Mouse (Mus musculus) mesoderm, embryonic 11.5 days (tissue): ENCODE measurements around the gene Syt1.

Experiments used
- DNase-seq: peaks from one replicate; pipeline ENCODE4 v3.0.0-alpha.2; 2012; ENCODE audit warnings: low read depth, low spot score

The Syt1 gene

DNA sequence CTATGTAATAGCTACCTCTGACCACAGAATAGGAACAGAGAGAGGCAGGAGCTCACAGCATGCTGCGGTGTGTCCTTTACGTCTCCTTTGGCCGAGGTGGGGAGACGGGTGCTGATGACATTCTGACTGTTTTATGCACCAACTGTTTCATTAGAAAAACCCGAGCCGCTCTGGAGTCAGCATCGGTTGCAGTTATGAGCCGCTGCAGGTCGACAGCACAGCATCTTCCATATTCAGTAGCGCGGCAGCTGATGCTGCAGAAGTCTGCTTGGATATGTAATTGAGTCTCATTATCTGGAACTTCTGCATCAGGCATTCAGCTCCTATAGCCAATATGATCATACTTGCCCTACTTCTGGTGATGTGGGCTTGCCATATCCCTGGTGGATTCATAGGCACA, 485.3 kb downstream of the Syt1 start:
- no peak for DNase-seq

DNA sequence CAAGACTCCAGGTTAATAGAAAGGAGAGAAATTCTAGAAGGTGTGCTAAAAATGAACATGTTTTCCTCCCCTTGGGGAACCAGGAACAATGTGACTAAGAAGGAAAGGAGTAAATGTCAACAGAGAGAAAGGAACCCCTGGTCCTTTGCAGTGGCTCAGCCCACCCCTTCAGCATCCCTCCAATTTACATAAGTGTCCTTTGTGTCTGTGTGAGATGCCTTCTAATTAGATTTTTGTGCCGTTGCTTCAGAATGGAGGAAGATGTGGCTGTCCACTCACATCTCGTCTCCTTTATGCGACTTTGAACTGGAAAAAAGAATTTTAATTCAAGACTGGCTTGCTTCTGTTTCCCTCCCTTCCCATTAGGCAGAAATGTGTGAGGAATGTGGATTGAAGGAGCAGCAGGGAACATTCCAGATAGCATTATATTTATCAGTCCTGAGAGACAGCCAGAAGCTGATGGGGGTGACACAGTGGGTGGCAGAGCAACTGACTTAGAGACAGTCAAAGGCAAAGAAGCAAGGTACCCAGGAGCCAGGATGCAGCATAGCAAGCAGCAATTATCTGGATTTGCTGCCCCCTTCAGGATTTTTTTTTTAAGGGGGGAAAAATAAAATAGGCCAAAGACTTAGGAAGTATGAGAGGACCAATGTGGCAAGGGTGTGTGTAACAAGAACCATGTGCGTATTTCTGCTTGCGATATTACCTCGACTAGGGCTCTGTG, 486.3 kb downstream of the Syt1 start:
- peak; percentile 48 for DNase-seq

- no peak for DNase-seq
Measured at GRCm38 (mm10) chr10:108519156-108519555, 491.6 kb downstream of the Syt1 start.

DNA sequence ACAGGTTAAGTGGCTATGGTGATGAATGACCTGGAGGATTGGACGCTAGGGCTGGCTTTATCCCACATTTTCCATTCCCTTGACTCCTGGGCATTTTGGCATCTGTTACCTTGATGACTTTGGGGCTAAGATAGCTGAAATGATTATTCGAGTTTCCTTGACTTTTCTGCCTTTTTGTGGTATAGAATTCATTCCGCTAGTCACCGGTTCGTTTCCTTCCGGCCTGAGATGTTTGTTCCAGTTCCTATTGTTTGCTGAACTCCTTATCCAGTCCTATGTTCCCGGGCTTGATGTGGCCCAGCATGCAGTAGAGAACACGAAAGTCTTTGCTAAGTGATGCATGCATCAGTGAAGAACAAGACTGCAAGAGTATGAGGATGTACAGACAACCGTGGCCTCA, 493.7 kb downstream of the Syt1 start:
- DNase-seq: no peak

- DNase-seq: no peak
Measured at GRCm38 (mm10) chr10:108514671-108515070, 496.1 kb downstream of the Syt1 start.

- no peak for DNase-seq
Measured at GRCm38 (mm10) chr10:108509579-108509978, 501.2 kb downstream of the Syt1 start.

DNA sequence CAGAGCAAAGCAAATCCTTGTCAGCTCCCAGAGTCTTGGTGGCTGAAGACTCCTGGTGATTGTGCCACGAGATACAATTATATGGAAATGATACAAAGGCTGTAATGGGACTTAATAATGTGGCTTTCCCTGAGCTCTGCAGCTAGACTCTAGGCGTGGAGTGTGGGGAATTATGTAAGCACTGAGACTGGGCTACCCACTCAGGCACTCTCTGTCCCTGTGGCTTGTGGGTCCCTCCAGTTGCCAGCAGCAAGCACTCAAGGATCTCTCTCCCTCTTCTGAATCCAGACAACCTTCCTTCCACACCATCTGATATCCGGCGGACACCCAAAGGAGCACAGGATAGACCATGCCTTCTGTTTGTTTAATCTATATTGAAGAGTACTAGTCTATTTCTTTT, 503.9 kb downstream of the Syt1 start:
- DNase-seq: no peak

GRCm38 (mm10) chr10:108504925-108505324, 505.9 kb downstream of the Syt1 start:
- DNase-seq: no peak

DNA sequence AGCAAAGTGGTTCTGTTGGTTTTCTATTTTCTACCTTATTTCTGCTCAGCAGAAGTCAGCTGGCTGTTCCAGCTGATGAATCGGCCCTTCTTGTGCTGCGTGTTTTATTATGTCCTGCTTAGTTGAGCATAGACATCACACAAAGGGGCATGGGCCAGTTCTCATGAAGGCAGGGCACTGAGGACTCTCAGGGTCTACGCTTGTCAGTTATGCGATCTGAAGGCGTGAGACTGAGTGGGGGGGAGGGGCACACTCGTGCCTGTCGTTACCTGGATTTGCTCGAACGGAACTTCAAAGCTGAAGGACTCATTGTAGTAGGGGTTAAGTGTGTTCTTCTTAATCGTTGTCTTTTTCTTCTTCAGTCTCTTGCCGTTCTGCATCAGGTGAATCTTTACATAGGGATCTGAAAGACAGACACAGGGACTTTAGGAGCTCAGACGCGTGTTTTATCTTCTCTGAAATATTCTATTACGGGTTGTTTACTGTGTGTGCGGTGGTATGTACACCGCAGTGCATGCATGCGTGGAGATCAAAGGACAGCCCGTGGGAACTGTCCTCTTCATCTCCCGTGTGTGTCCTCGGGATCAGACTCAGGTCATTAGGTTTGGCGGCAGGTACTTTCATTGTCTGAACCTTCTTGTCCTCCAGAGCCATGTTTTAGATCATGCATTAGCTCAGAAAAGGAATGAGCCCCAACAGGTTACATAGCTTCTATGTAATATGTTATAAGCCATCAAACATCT, 506.5 kb downstream of the Syt1 start:
- no peak for DNase-seq

DNA sequence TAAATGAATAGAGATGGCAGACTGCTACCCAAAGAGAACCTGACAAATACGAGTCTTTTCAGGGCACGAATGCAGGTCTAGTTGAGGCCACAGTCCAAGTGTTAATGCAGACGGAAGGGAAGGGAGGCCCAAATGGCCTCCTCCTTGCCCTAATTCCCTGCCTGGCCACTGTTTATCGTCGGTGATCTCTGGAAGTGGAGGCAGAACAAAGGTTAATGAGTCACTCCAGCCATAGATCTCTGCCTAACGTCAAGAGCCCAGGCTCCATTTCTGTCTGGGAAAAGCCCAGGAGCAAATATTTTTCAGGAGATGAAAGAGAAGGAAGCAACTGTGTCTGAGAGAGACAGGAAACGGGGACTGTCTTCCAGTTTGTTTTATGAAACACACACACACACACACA, 520.6 kb downstream of the Syt1 start:
- DNase-seq: no peak

- peak; percentile 37 for DNase-seq
Measured at GRCm38 (mm10) chr10:108483991-108484390, 526.8 kb downstream of the Syt1 start.

GRCm38 (mm10) chr10:108480146-108480850, 530.5 kb downstream of the Syt1 start:
- no peak for DNase-seq

- peak; percentile 13 for DNase-seq
Measured at GRCm38 (mm10) chr10:108470319-108470955, 540.3 kb downstream of the Syt1 start.

GRCm38 (mm10) chr10:108466539-108466938, 544.2 kb downstream of the Syt1 start:
- DNase-seq: no peak

GRCm38 (mm10) chr10:108461862-108462261, 548.9 kb downstream of the Syt1 start:
- no peak for DNase-seq

DNA sequence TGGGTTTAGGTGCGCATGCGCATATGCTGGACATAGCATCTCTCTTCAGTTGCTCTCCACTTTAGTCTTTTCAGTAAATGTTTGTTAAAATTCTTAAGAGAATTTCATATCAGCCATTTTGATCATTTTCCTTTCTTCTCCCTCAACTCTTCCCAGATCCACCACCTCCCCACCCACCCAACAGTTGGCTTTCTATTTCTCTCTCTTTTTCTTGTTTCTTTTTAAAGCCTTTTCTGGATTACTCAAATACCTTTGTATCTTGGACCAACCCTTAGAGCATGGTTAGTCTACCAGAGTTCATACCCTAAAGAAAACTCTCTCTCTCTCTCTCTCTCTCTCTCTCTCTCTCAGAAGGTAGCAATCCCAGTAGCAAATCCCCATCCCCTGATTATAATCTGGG, 553.7 kb downstream of the Syt1 start:
- no peak for DNase-seq

DNA sequence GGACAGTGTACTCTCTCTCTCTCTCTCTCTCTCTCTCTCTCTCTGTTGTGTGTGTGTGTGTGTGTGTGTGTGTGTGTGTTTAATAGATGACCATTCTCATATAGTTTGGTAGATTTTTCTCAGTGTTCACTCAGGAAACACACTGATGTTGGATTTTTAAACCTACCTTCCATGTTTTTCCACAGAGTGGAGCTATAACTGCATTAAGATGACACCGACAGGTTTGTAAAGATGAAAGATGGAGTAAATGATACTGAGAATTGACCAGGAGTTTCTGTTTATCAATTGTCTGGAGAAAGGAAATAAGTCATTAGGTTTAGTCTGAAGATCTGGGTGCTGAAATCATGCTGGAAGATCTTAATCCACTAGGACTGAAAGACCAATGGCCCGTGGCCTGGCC, 554.9 kb downstream of the Syt1 start:
- no peak for DNase-seq

GRCm38 (mm10) chr10:108455204-108455603, 555.6 kb downstream of the Syt1 start:
- DNase-seq: no peak

DNA sequence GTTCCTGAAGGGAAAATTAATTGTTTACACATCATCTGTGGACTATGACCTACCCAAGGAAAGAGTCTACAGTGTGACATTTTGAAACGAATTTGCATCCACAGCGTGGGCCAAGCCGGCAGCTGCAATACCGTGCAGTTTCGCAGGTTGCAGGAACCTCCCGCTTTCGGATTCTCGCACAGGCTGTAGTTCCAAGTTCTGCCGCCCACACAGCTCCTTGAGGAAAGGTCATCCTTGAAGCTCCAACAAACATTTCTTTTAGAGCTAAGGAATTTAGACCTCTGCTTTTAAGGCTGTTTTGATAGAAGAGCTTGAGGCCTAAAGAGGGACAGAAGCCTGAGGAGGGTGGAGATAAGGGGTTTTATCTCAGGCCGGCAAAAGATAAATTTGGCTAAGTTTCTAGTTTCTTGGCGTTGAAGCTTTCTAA, 556.1 kb downstream of the Syt1 start:
- DNase-seq: no peak

DNA sequence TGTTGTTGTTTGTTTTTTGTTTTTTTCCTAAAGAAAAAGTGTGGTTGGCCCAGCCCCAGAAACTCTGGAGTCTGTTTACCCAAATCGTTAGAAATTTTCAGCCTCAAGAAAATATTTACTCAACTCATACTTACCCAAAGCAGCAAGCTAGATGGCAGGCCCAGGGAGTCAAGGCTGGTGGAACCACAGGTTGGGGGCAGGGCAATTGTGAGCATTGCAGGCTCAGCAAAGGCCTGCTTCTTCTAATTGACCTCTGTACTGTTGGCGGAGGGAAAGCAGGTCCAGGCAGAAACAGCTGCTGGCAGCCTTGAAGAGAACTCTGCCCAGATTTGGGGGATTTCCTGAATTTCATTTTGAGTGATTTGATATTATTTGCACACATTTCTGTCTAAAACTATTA, 557.2 kb downstream of the Syt1 start:
- no peak for DNase-seq

- no peak for DNase-seq
Measured at GRCm38 (mm10) chr10:108452421-108452820, 558.4 kb downstream of the Syt1 start.

GRCm38 (mm10) chr10:108451516-108451915, 559.3 kb downstream of the Syt1 start:
- no peak for DNase-seq
